Mouse (Mus musculus): Measurements from ENCODE around the gene Cyp4v3.

GRCm38 (mm10) chr8:45330856-45331255 is 2.2 kb downstream of the Cyp4v3 start:
- TF ChIP-seq CTCF (IDR thresholded peaks at IDR 0.05; ENCODE audit: low read depth) = no peak
- no peak for TF ChIP-seq EP300 (IDR thresholded peaks at IDR 0.05; ENCODE audit: low read depth)

All from liver, postnatal 0 days (tissue).